Mouse (Mus musculus): ENCODE measurements around the gene Hivep3.

DNA sequence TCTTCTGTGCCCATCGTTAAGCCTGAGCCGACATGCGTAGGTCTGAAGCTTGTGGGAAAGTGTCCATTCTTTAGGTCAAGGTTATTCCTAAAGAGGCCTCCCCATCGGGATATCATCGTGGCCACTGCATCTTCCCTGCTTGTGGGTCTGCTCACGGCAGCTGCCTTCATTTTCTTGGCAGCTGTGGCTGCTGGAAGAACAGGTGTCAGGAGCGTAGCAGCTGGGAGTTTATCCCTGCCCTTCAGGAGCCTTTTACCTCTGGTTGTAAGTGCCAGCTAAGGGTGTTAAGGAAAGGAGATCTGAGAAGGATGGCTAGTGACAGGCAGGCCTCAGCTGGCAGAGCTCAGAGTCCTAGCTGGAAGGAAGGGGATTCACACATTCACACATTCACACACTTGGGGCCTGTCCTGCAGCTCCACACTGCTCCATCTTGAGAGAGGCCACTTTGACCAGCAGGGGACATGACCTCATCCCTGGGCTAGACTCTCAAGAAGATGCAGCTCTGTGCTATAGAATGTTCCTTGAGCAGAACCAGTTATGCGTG is 188.2 kb downstream of the Hivep3 start:
- no peak for TF ChIP-seq CTCF (IDR thresholded peaks at IDR 0.05; ENCODE audit: borderline replicate concordance, control insufficient read depth, extremely low read depth, insufficient read depth, low read length, poor library complexity)
- TF ChIP-seq POLR2A (IDR thresholded peaks at IDR 0.05; ENCODE audit: control insufficient read depth, extremely low read depth, insufficient read depth, low read length, poor library complexity), result no peak

Data from thymus, adult 2 months (tissue).